Mouse (Mus musculus): ENCODE results near the gene Dner. TPM values are rescaled to one million over a fixed set of nuclear protein-coding genes. Genes with fewer than 3 reads are reported as not detected.

Gene Dner
- total and polyA plus RNA-seq, 3 experiments, result not detected

DNA sequence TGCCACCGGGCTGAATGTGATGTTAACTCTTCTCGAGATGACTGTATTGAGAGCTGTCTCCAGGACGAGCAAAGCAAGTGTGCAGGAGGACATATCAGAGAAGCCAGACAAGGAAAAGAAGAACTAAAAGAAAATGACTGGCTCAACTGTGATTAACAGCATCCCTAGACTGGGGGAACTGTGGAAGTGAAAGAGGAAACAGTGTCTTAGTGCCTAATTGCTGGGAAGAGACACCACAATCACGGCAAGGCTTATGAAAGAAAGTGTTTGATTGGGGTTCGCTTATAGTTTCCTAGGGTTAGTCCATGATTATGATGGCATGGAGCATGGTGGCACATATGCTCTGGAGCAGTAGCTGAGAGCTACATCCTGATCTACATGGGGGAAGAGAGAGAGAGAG is 269.3 kb downstream of the Dner start:
- H3K27me3 ChIP-seq (ENCODE audit: control insufficient read depth in 1 of 2, insufficient read depth in 2 of 2, low read length in 2 of 2), result no peaks in the 10 kb centered on the region
- H3K9ac ChIP-seq (ENCODE audit: control insufficient read depth, low read depth, low read length, poor library complexity, severe bottlenecking), result no peak overlapping the region
- TF ChIP-seq POLR2AphosphoS2 (IDR thresholded peaks at IDR 0.05; ENCODE audit: low read length) (no peak), MAZ (IDR thresholded peaks at IDR 0.05; ENCODE audit: low read depth, low read length) (no peak), ZKSCAN1 (IDR thresholded peaks at IDR 0.05; ENCODE audit: low read depth, low read length) (no peak), BHLHE40 (IDR thresholded peaks at IDR 0.05; ENCODE audit: borderline replicate concordance, low read depth, low read length) (no peak), NRF1 (IDR thresholded peaks at IDR 0.05; ENCODE audit: insufficient read depth, low read depth, low read length, poor library complexity, severe bottlenecking) (no peak), CHD2 (IDR thresholded peaks at IDR 0.05; ENCODE audit: low read length) (no peak), USF1 (IDR thresholded peaks at IDR 0.05; ENCODE audit: low read depth, low read length) (no peak), TCF12 (IDR thresholded peaks at IDR 0.05; ENCODE audit: low read depth, low read length) (no peak), E2F4 (IDR thresholded peaks at IDR 0.05; ENCODE audit: borderline replicate concordance, low read depth, low read length) (no peak), ETS1 (IDR thresholded peaks at IDR 0.05; ENCODE audit: low read depth, low read length) (no peak)
- H3K36me3 ChIP-seq (ENCODE audit: control insufficient read depth in 1 of 2, insufficient read depth in 2 of 2, low read length in 2 of 2), result no peaks in the 10 kb centered on the region
- no peak overlapping the region for H3K27ac ChIP-seq (ENCODE audit: control insufficient read depth, low read depth, low read length)
- no peaks in the 10 kb centered on the region for H3K79me2 ChIP-seq (ENCODE audit: control insufficient read depth, insufficient read depth, low read length, poor library complexity)
- no peak for DNase-seq (ENCODE audit: low read depth, low spot score)
- H3K4me3 ChIP-seq (ENCODE audit: control insufficient read depth in 1 of 2, insufficient read depth in 1 of 2, low read depth in 2 of 2, low read length in 2 of 2), result no peak overlapping the region
- no peaks in the 10 kb centered on the region for H3K9me3 ChIP-seq (replicated peaks; ENCODE audit: insufficient read depth, low read length)
- no peaks in the 10 kb centered on the region for H3K4me1 ChIP-seq (ENCODE audit: control insufficient read depth in 1 of 2, insufficient read depth in 2 of 2, low read length in 2 of 2)

GRCm38 (mm10) chr1:84422881-84423280 is 273.1 kb downstream of the Dner start:
- Histone ChIP-seq H3K4me3 (ENCODE audit: control insufficient read depth in 1 of 2, insufficient read depth in 1 of 2, low read depth in 2 of 2, low read length in 2 of 2) (no peak overlapping the region), H3K27me3 (ENCODE audit: control insufficient read depth in 1 of 2, insufficient read depth in 2 of 2, low read length in 2 of 2) (no peaks in the 10 kb centered on the region), H3K4me1 (ENCODE audit: control insufficient read depth in 1 of 2, insufficient read depth in 2 of 2, low read length in 2 of 2) (no peaks in the 10 kb centered on the region), H3K79me2 (ENCODE audit: control insufficient read depth, insufficient read depth, low read length, poor library complexity) (no peaks in the 10 kb centered on the region), H3K9me3 (replicated peaks; ENCODE audit: insufficient read depth, low read length) (no peaks in the 10 kb centered on the region), H3K27ac (ENCODE audit: control insufficient read depth, low read depth, low read length) (no peak overlapping the region), H3K9ac (ENCODE audit: control insufficient read depth, low read depth, low read length, poor library complexity, severe bottlenecking) (no peak overlapping the region), H3K36me3 (ENCODE audit: control insufficient read depth in 1 of 2, insufficient read depth in 2 of 2, low read length in 2 of 2) (no peaks in the 10 kb centered on the region)
- TF ChIP-seq MYC (IDR thresholded peaks at IDR 0.05; ENCODE audit: low read depth, low read length) (no peak), MYB (IDR thresholded peaks at IDR 0.05; ENCODE audit: low read depth, low read length) (no peak), CHD1 (IDR thresholded peaks at IDR 0.05; ENCODE audit: low read depth, low read length) (no peak), UBTF (IDR thresholded peaks at IDR 0.05; ENCODE audit: borderline replicate concordance, insufficient read depth, low read depth, low read length) (no peak), ETS1 (IDR thresholded peaks at IDR 0.05; ENCODE audit: low read depth, low read length) (no peak), POLR2AphosphoS2 (IDR thresholded peaks at IDR 0.05; ENCODE audit: low read length) (no peak), KAT2A (conservative IDR thresholded peaks at IDR 0.05; ENCODE audit: low read depth, low read length) (no peak), HCFC1 (IDR thresholded peaks at IDR 0.05; ENCODE audit: low read depth, low read length) (no peak), MAX (IDR thresholded peaks at IDR 0.05; ENCODE audit: low read length) (no peak), BHLHE40 (IDR thresholded peaks at IDR 0.05; ENCODE audit: borderline replicate concordance, low read depth, low read length) (no peak), POLR2AphosphoS5 (IDR thresholded peaks at IDR 0.05; ENCODE audit: borderline replicate concordance, low read depth, low read length) (no peak), TBP (IDR thresholded peaks at IDR 0.05; ENCODE audit: low read depth, low read length) (no peak), MEF2A (IDR thresholded peaks at IDR 0.05; ENCODE audit: extremely low read depth, insufficient replicate concordance, low read depth, low read length, poor library complexity, severe bottlenecking) (no peak), MXI1 (IDR thresholded peaks at IDR 0.05; ENCODE audit: low read depth, low read length) (no peak), RCOR1 (IDR thresholded peaks at IDR 0.05; ENCODE audit: low read depth, low read length) (no peak), SIN3A (IDR thresholded peaks at IDR 0.05; ENCODE audit: low read length) (no peak), E2F4 (IDR thresholded peaks at IDR 0.05; ENCODE audit: borderline replicate concordance, low read depth, low read length) (no peak), ELF1 (IDR thresholded peaks at IDR 0.05; ENCODE audit: low read depth, low read length) (no peak), CTCF (IDR thresholded peaks at IDR 0.05 in 2 of 3, conservative IDR thresholded peaks at IDR 0.05 in 1 of 3; ENCODE audit: control insufficient read depth in 1 of 3, insufficient read depth in 1 of 3, low read depth in 2 of 3, low read length in 3 of 3, poor library complexity in 1 of 3, severe bottlenecking in 1 of 3) (no peak)
- DNase-seq (ENCODE audit: low read depth, low spot score), result no peak

Measured in MEL (cell line).